Mouse (Mus musculus): ENCODE measurements at regions not wholly inside any gene's neighbourhood (a gene's known extent, or its start where the extent isn't known, plus 50 kb on each side); places are given as distances from the start of the nearest gene placed in this dataset.

DNA sequence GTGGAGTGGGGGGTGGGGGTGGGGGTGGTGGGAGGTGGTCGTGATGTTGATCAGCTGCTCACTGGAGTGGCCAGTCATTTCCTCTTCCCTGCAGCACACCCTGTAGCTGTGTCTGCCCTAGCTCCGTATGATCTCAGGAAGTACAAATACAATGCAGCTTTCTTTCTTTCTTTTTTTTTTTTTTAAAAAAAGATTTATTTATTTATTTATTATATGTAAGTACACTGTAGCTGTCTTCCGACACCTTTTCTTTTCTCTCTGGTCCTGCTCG lies 87.2 kb upstream of the Tex13c2 start:
- no peak for DNase-seq (ENCODE audit: low spot score in 2 of 2)

DNA sequence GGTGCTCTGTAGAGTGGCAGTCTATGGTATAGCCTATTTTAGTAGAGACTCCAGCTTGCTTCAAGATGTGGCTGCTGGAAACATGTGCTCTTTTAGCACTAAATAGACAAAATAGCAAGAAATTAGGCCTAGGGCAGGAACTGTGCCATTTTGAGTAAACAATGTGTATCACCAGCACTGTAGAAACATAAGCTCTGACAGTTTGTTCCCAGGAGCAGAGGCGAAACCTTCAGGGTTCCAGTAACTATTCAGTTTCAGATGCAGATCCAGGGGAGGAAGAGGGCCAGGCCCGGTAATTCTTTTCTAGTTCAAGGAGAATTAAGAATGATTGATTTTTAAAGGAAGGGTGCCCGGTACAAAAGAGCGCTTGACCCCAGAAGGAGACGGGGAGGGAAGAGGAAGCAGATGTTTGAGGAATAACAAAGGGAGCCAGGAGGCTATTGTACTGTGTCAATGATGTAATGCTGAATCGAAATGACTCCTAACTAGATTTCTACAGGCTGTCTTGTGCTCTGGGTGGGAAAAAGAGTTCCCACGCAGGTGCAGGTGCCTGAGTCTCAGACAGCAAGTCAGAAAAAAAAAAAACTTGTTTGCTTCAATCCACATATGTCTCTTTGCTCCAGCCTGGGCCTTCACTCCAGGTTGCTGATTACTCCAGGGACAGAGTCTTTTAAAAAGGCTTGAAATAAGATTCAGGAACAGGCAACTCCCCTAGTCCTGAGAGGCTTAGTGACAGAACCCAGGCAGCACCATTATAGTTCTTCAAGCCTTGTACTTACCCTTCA lies 57.4 kb upstream of the Tex13c2 start:
- DNase-seq (ENCODE audit: low spot score in 2 of 2), result no peak

All from right cerebral cortex, postnatal 10 days (tissue).